8 mouse cellular contexts compared by ENCODE assay signal in genomic region chr19:42794914-42795613, GRCm38 (mm10). TPM values are rescaled to one million over a fixed set of nuclear protein-coding genes. Genes with fewer than 3 reads are reported as not detected.
DNase-seq lines count a peak whose midpoint lies in the region; ATAC-seq and TF ChIP-seq lines count a peak whose summit lies in the region.

No protein-coding gene starts in this region.

- H3K4me1 ChIP-seq in bone marrow macrophage, adult 2 months (ENCODE audit: control insufficient read depth, insufficient read depth, low read length), result no peaks in the 10 kb centered on the region
- peaks cover 16% of the 10 kb centered on the region for H3K4me1 ChIP-seq in embryonic facial prominence, embryonic 15.5 days
- H3K4me1 ChIP-seq in kidney, embryonic 14.5 days (ENCODE audit: control insufficient read depth, insufficient read depth, low read length), result peaks cover 5% of the 10 kb centered on the region; the same call in 1 of the 2 replicates
- peaks cover 21% of the 10 kb centered on the region for H3K4me1 ChIP-seq in limb, embryonic 14.5 days (ENCODE audit: control insufficient read depth, insufficient read depth, low read length)
- H3K4me1 ChIP-seq in midbrain, postnatal 0 days (ENCODE audit: insufficient read depth, low read length), result peaks cover 8% of the 10 kb centered on the region; the same call in 1 of the 2 replicates

- ATAC-seq in embryonic facial prominence, embryonic 15.5 days (ENCODE audit: insufficient number of reproducible peaks, low FRiP score, low TSS enrichment, low read depth), result peak; percentile 80
- ATAC-seq in kidney, embryonic 14.5 days (ENCODE audit: low FRiP score, low TSS enrichment), result peak; percentile 90
- ATAC-seq in limb, embryonic 14.5 days (ENCODE audit: low FRiP score, low read depth), result peak; percentile 78
- peak; percentile 88 for ATAC-seq in midbrain, postnatal 0 days (ENCODE audit: low FRiP score)

- peak; percentile 86 to 88 for DNase-seq in B cell, adult 2 months
- peak; percentile 50 to 76 for DNase-seq in heart, adult 9 months (ENCODE audit: low spot score in 2 of 2)
- peak; percentile 89 for DNase-seq in limb, embryonic 14.5 days (ENCODE audit: low spot score)
- DNase-seq in midbrain, postnatal 0 days (ENCODE audit: low spot score), result peak; percentile 93
- DNase-seq in spleen, postnatal 10 days (ENCODE audit: low spot score in 2 of 2), result peak; percentile 66 to 86

- no peaks in the 10 kb centered on the region for H3K36me3 ChIP-seq in embryonic facial prominence, embryonic 15.5 days
- no peaks in the 10 kb centered on the region for H3K36me3 ChIP-seq in kidney, embryonic 14.5 days (ENCODE audit: control insufficient read depth, insufficient read depth, low read length)
- H3K36me3 ChIP-seq in limb, embryonic 14.5 days (ENCODE audit: control insufficient read depth, insufficient read depth, low read length), result no peaks in the 10 kb centered on the region
- H3K36me3 ChIP-seq in midbrain, postnatal 0 days (ENCODE audit: insufficient read depth, low read length), result no peaks in the 10 kb centered on the region

- H3K9ac ChIP-seq in embryonic facial prominence, embryonic 15.5 days, result no peak overlapping the region
- peak overlapping the region; percentile 56 for H3K9ac ChIP-seq in kidney, embryonic 14.5 days (ENCODE audit: low read depth, low read length)
- H3K9ac ChIP-seq in limb, embryonic 14.5 days (ENCODE audit: low read depth, low read length, severe bottlenecking), result peak overlapping the region; percentile 45
- H3K9ac ChIP-seq in midbrain, postnatal 0 days (replicated peaks; ENCODE audit: low read length, poor library complexity, severe bottlenecking), result peak overlapping the region; percentile 54

- peak overlapping the region; percentile 81 for H3K4me2 ChIP-seq in embryonic facial prominence, embryonic 15.5 days (replicated peaks)
- H3K4me2 ChIP-seq in kidney, embryonic 14.5 days (replicated peaks; ENCODE audit: low read depth, low read length), result peak overlapping the region; percentile 94
- peak overlapping the region; percentile 88 for H3K4me2 ChIP-seq in limb, embryonic 14.5 days (replicated peaks; ENCODE audit: low read depth, low read length, severe bottlenecking)
- H3K4me2 ChIP-seq in midbrain, postnatal 0 days (ENCODE audit: low read depth, low read length, poor library complexity, severe bottlenecking), result peak overlapping the region; percentile 78

- no peaks in the 10 kb centered on the region for H3K27me3 ChIP-seq in embryonic facial prominence, embryonic 15.5 days
- H3K27me3 ChIP-seq in kidney, embryonic 14.5 days (ENCODE audit: control insufficient read depth, insufficient read depth, low read length), result no peaks in the 10 kb centered on the region; the same call in 1 of the 2 replicates
- no peaks in the 10 kb centered on the region for H3K27me3 ChIP-seq in limb, embryonic 14.5 days (ENCODE audit: control insufficient read depth, insufficient read depth, low read length)
- H3K27me3 ChIP-seq in midbrain, postnatal 0 days (ENCODE audit: insufficient read depth, low read length), result no peaks in the 10 kb centered on the region

- no peak for TF ChIP-seq POLR2A in bone marrow macrophage, adult 2 months (IDR thresholded peaks at IDR 0.05; ENCODE audit: borderline replicate concordance, low read depth, low read length)
- no peak for TF ChIP-seq POLR2A in limb, embryonic 14.5 days (IDR thresholded peaks at IDR 0.05; ENCODE audit: borderline replicate concordance, extremely low read depth, insufficient read depth, insufficient read length)

- no peaks in the 10 kb centered on the region for H3K9me3 ChIP-seq in embryonic facial prominence, embryonic 15.5 days (replicated peaks)
- H3K9me3 ChIP-seq in kidney, embryonic 14.5 days (ENCODE audit: control insufficient read depth, low read length), result no peaks in the 10 kb centered on the region
- no peaks in the 10 kb centered on the region for H3K9me3 ChIP-seq in limb, embryonic 14.5 days (ENCODE audit: control insufficient read depth, low read length)
- no peaks in the 10 kb centered on the region for H3K9me3 ChIP-seq in midbrain, postnatal 0 days (ENCODE audit: low read length)

- H3K4me3 ChIP-seq in bone marrow macrophage, adult 2 months (ENCODE audit: insufficient read depth, low read length), result no peak overlapping the region
- peak overlapping the region; percentile 39 for H3K4me3 ChIP-seq in embryonic facial prominence, embryonic 15.5 days (replicated peaks)
- peak overlapping the region; percentile 42 for H3K4me3 ChIP-seq in kidney, embryonic 14.5 days (ENCODE audit: low read length)
- peak overlapping the region; percentile 39 for H3K4me3 ChIP-seq in limb, embryonic 14.5 days (replicated peaks; ENCODE audit: low read length)
- peak overlapping the region; percentile 35 for H3K4me3 ChIP-seq in midbrain, postnatal 0 days (ENCODE audit: low read depth, low read length)

- peak; percentile 71 for TF ChIP-seq CTCF in bone marrow macrophage, adult 2 months (IDR thresholded peaks at IDR 0.05; ENCODE audit: low read depth, low read length)
- peak; percentile 96 for TF ChIP-seq CTCF in midbrain, postnatal 0 days (IDR thresholded peaks at IDR 0.05)

- 2% methylated on average over 31 of the region's 31 CpGs for WGBS in embryonic facial prominence, embryonic 15.5 days
- WGBS in kidney, embryonic 14.5 days, result under 1% methylated on average over 28 of the region's 31 CpGs
- WGBS in limb, embryonic 14.5 days, result under 1% methylated on average over 30 of the region's 31 CpGs
- 2% methylated on average over 31 of the region's 31 CpGs for WGBS in midbrain, postnatal 0 days

- H3K27ac ChIP-seq in bone marrow macrophage, adult 2 months (ENCODE audit: insufficient read depth, low read depth, low read length), result no peak overlapping the region
- no peak overlapping the region for H3K27ac ChIP-seq in embryonic facial prominence, embryonic 15.5 days (replicated peaks)
- H3K27ac ChIP-seq in kidney, embryonic 14.5 days (ENCODE audit: low read depth, low read length), result no peak overlapping the region
- H3K27ac ChIP-seq in limb, embryonic 14.5 days (replicated peaks; ENCODE audit: low read depth, low read length), result no peak overlapping the region
- no peak overlapping the region for H3K27ac ChIP-seq in midbrain, postnatal 0 days (ENCODE audit: low read depth, low read length)

RNA-seq across cellular contexts. Expression of gene Hps1, which starts 15.3 kb away (rescaled TPM):
- polyA plus RNA-seq in bone marrow macrophage, adult 2 months (2012; ENCODE audit: insufficient read depth, insufficient read length, missing spikeins), result 21.3 and 21.9 TPM in 2 replicates
- 16.4 and 20.6 TPM in 2 replicates for polyA plus RNA-seq in embryonic facial prominence, embryonic 15.5 days (2015; fragmentation: Nextera tagmentation; extraction: Ambion mirVana)
- polyA plus RNA-seq in kidney, embryonic 14.5 days (2014; fragmentation: Nextera tagmentation; extraction: Ambion mirVana), result 10.0 and 12.1 TPM in 2 replicates
- polyA plus RNA-seq in limb, embryonic 14.5 days (2012; rRNA removed), result 20.9 and 25.5 TPM in 2 replicates
- 12.0 and 12.9 TPM in 2 replicates for polyA plus RNA-seq in limb, embryonic 14.5 days (2014; fragmentation: Nextera tagmentation; extraction: Ambion mirVana)
- 11.0 and 19.7 TPM in 2 replicates for total RNA-seq in midbrain, postnatal 0 days (2014; rRNA removed)
- 11.5 and 11.7 TPM in 2 replicates for polyA plus RNA-seq in midbrain, postnatal 0 days (2015; fragmentation: Nextera tagmentation; extraction: Ambion mirVana)

RNA-seq across cellular contexts. Expression of gene Pyroxd2, which starts 42.5 kb away (rescaled TPM):
- polyA plus RNA-seq in bone marrow macrophage, adult 2 months (2012; ENCODE audit: insufficient read depth, insufficient read length, missing spikeins), result 2.9 and 5.2 TPM in 2 replicates
- 4.0 and 4.2 TPM in 2 replicates for polyA plus RNA-seq in embryonic facial prominence, embryonic 15.5 days (2015; fragmentation: Nextera tagmentation; extraction: Ambion mirVana)
- polyA plus RNA-seq in kidney, embryonic 14.5 days (2014; fragmentation: Nextera tagmentation; extraction: Ambion mirVana), result 2.4 and 3.0 TPM in 2 replicates
- 6.5 and 7.7 TPM in 2 replicates for polyA plus RNA-seq in limb, embryonic 14.5 days (2012; rRNA removed)
- polyA plus RNA-seq in limb, embryonic 14.5 days (2014; fragmentation: Nextera tagmentation; extraction: Ambion mirVana), result 2.4 and 2.9 TPM in 2 replicates
- 3.0 and 4.0 TPM in 2 replicates for total RNA-seq in midbrain, postnatal 0 days (2014; rRNA removed)
- 2.5 and 2.9 TPM in 2 replicates for polyA plus RNA-seq in midbrain, postnatal 0 days (2015; fragmentation: Nextera tagmentation; extraction: Ambion mirVana)
